Mouse (Mus musculus) left cerebral cortex, postnatal 25 days (tissue): ENCODE results near the gene Tmem121. TPM values are rescaled to one million over a fixed set of nuclear protein-coding genes. Genes with fewer than 3 reads are reported as not detected.

Source experiments
- DNase-seq, 2 experiments: peaks; one replicate each; pipeline ENCODE4 v3.0.0; 2022; ENCODE audit warnings: low spot score in 2 of 2, mixed read lengths in 1 of 2
- intact Hi-C: fragments of 180-260 bp; cut with DNase I; formaldehyde crosslinking; loops from one replicate; pipeline ENCODE4 v1.15.1; 2025
- total RNA-seq, 2 experiments: library from RNA; stranded (reverse); gene quantifications; 2 replicates each; pipeline ENCODE4 v1.2.3; 2021

Gene Tmem121
- 10 to 100 TPM; 26.3 to 29.6 TPM for total RNA-seq

DNA sequence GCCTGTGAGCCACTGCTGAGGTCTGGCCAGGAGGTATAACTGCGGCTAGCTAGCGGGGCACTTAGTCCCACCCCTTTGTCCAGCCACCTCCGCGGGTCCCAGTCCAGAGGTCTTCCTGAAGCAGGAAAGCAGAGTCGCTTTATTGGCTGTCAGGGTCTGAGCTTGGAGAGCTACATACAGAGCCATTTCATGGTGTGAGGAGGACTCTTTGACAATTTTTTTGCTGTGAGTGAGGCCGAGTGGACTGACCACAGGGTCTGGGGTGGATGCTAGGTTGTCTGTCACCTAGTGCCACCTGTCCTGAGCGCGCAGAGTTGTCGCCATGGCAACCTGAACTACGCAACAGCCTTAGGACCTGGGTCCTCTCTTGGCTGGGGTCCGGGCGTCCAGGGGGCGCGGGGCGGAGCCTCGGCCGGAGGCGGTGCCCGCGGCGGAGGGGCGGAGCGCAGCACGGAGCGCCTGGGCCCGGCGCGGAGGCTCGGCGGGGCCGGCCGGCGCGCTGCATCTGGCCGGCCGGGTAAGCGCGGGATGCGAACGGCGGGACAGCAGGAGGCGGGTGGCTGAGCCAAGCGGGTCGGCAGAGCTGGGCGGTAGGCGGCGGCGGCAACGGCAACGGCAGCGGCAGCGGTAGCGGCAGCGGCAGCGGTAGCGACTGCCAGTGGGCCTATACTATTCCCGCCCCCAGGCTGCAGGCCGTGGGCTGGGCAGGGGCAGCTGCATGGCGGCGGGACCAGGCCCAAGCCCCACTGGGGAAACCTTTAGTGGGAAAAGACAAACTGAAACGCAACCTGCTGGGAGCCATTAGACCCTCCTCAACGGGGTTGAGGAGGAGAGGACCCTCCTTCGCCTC is at the start of gene Tmem121:
Gene Tmem121 (plus strand): TSS at position 489 of the 850 bp plus-strand sequence.
- peak in 1 of 2 experiments; percentile 38 for DNase-seq
- intact Hi-C loops: loop anchor here (2.0 kb wide), 1 partner anchor 21 kb away; no protein-coding TSS in a partner anchor

- DNase-seq: no peak
- intact Hi-C loops: no loop called here
Measured at GRCm38 (mm10) chr12:113136492-113137020, 49.2 kb upstream of the Tmem121 start.

- intact Hi-C loops: no loop called here
- DNase-seq: no peak
Measured at GRCm38 (mm10) chr12:113137260-113138213, 48.2 kb upstream of the Tmem121 start.

GRCm38 (mm10) chr12:113138291-113138690 is 47.4 kb upstream of the Tmem121 start:
- DNase-seq: no peak
- intact Hi-C loops: no loop called here

DNA sequence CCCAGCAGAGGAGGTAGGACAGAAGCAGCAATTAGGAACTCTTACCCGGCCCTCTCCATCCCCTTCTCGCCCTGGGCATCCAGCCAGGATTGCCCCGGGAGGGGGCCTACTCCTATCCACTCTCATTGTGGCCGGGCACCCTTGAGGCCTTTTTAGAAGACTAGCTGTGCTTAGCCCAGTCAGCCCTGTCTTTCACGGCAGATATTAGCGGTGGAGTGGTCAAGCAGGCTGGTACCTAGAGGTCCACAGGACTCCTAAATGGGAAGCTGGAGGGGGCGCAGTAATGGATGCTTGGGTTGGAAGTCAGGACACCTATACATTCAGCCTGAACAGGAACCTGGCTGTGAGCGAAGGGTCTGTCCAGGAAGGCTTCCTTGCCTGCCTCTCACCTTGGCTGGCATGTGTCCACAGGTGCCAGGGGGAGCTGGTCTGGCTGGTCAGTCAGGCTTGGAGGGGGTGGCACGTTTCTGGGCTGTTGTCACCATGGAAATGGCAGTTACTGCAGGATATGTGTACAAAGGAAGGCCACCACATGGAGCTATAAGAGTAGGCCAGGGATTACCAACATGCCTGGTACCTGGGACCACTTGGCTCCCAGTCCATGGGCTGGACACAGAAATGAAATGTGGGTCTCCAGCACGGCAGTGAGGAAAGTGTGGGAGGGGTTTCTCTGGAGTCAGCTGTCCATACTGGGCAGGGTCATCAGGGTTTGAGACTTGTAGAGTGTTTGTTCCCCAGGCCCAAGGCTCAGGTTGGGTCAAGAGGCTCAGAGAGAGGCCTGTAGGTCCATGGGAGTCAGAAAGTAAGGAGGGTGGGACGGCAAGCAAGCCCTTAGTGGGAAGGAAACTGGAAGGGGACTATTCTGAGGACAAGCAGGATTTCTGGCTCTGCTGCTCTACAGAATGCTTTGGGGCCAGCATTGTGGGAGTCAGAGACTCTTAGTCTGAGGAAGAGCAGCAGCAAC is 46.5 kb upstream of the Tmem121 start:
- intact Hi-C loops: no loop called here
- no peak for DNase-seq

GRCm38 (mm10) chr12:113139908-113140615 is 45.7 kb upstream of the Tmem121 start, which contains the start of gene Crip2:
Crip2 (plus strand) TSS chr12:113140236.
- intact Hi-C loops: no loop called here
- peak; percentile 92 to 98 for DNase-seq

DNA sequence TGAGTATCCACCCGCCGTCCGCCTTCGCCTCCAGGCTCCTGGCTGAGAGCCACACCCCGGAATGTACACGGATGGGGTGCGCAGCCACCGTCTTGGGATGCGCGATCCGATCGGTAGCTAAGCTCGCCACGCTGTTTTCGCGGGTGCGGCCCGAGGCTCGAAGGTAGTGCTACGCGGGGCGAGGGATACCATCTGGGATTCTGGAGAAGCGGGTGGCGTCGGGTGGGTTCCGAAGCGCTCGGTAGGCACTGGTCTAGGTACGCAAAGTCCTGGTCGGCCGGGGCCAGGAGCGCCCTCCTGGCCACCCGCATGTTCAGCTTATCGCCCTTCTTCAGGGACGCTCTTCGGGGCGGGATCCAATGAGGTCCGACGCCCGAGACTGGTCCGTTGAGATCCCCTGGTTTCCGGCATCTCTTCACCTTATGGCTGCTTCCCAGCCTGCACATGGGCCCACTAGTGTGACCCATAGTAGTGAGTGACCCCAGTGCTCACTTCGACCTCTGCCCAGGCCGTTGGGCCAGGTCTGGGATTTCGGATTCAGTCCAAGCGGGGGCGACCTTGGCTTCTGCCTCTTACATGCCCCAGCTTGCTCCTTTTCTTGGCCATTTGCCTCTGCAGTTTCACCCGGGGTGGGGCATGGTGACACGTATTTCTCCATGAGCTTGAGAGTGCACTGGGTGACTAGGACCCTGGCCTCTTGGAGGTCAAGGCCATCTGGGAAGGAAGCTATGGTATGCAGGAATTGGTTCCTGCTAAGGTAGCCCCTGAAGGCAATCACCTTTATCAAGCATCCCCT is 44.9 kb upstream of the Tmem121 start:
- no peak for DNase-seq
- intact Hi-C loops: no loop called here

GRCm38 (mm10) chr12:113141531-113141973 is 44.2 kb upstream of the Tmem121 start:
- peak in 1 of 2 experiments; percentile 59 for DNase-seq
- intact Hi-C loops: no loop called here

- intact Hi-C loops: no loop called here
Measured at GRCm38 (mm10) chr12:113142021-113142975, 43.4 kb upstream of the Tmem121 start.

GRCm38 (mm10) chr12:113143164-113143563 is 42.6 kb upstream of the Tmem121 start:
- DNase-seq: no peak
- intact Hi-C loops: no loop called here

More at GRCm38 (mm10) chr12:113142021-113142975, 43.4 kb upstream of the Tmem121 start:
- peak; percentile 50 to 62 for DNase-seq

- DNase-seq: peak; percentile 43 to 54
- intact Hi-C loops: no loop called here
Measured at GRCm38 (mm10) chr12:113144001-113144756, 41.6 kb upstream of the Tmem121 start.

- intact Hi-C loops: no loop called here
- no peak for DNase-seq
Measured at GRCm38 (mm10) chr12:113144886-113145285, 40.8 kb upstream of the Tmem121 start.

DNA sequence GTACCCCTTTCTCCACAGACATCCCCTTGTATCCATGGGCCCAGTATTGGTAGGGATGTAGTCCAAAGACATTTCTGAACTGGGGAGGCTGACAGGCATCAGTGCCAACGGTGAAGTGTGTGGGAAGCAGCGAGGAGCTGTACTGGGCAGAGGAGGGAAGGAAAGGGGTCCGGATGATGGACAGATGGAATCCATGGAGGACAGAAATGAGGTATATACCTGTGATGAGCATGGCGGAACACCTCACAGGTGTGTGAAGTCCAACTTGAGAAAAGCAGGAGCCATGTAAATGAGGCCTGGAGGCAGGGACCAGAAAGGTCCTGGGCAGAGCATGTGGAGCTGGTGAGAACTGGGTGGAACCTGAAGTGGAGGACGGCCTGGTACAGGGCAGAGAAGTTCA is 40.1 kb upstream of the Tmem121 start:
- DNase-seq: no peak
- intact Hi-C loops: no loop called here

- intact Hi-C loops: loop anchor here (1.0 kb wide), 1 partner anchor 41 kb away; no protein-coding TSS in a partner anchor
- peak; percentile 76 to 85 for DNase-seq
Measured at GRCm38 (mm10) chr12:113146112-113147057, 39.3 kb upstream of the Tmem121 start, which contains the start of gene Crip1. Crip1 (plus strand) TSS chr12:113146316.
